Mouse (Mus musculus) embryonic facial prominence, embryonic 15.5 days (tissue): ENCODE results near the gene Tmem147. TPM values are rescaled to one million over a fixed set of nuclear protein-coding genes. Genes with fewer than 3 reads are reported as not detected.

Experiments used
- ATAC-seq: fragments of 200-750 bp; cut with Nextera tagmentation; 2 replicates; pipeline ENCODE4 v1.8.0; 2017; ENCODE audit warnings: low read depth, moderate TSS enrichment; ENCODE audit not compliant: insufficient number of reproducible peaks, low FRiP score, low TSS enrichment
- H3K27ac ChIP-seq: fragments of 300-500 bp; sonication (generic); replicated peaks from 2 replicates; pipeline ENCODE4 v1.5.1; 2015; ENCODE audit warnings: mild to moderate bottlenecking, inconsistent platforms
- H3K27me3 ChIP-seq: fragments of 300-500 bp; sonication (generic); 2 replicates; pipeline ENCODE4 v1.6.1; 2015; ENCODE audit warnings: inconsistent platforms
- H3K36me3 ChIP-seq: fragments of 300-500 bp; sonication (generic); 2 replicates; pipeline ENCODE4 v1.6.1; 2015; ENCODE audit warnings: mild to moderate bottlenecking, inconsistent platforms
- H3K4me1 ChIP-seq: fragments of 300-500 bp; sonication (generic); 2 replicates; pipeline ENCODE4 v1.6.1; 2015; ENCODE audit warnings: inconsistent platforms
- H3K4me2 ChIP-seq: fragments of 300-500 bp; sonication (generic); replicated peaks from 2 replicates; pipeline ENCODE4 v1.6.1; 2015; ENCODE audit warnings: mild to moderate bottlenecking, inconsistent platforms
- H3K4me3 ChIP-seq: fragments of 300-500 bp; sonication (generic); replicated peaks from 2 replicates; pipeline ENCODE4 v1.5.1; 2015; ENCODE audit warnings: mild to moderate bottlenecking, inconsistent platforms
- H3K9ac ChIP-seq: fragments of 300-500 bp; sonication (generic); 2 replicates; pipeline ENCODE4 v1.6.1; 2015; ENCODE audit warnings: inconsistent platforms
- H3K9me3 ChIP-seq: fragments of 300-500 bp; sonication (generic); replicated peaks from 2 replicates; pipeline ENCODE4 v1.6.1; 2016; ENCODE audit warnings: inconsistent platforms
- WGBS: fragments of 180-500 bp; shearing (Covaris S2); methylation state at CpG from one replicate; pipeline ENCODE4 v1.1.7; 2015; 5-methylcytosine and 5-hydroxymethylcytosine counted together
- polyA plus RNA-seq: library from polyadenylated mRNA; unstranded; fragments of >200 nt; fragmentation: Nextera tagmentation; extraction: Ambion mirVana; gene quantifications from 2 replicates; pipeline ENCODE4 v1.2.1, GENCODE M21; 2015

The Tmem147 gene
- polyA plus RNA-seq, 1 experiment from 2014 or later, result 200 TPM

- Histone ChIP-seq H3K9me3 (no peaks in the 10 kb centered on the region), H3K4me2 (no peak overlapping the region), H3K36me3 (no peaks in the 10 kb centered on the region), H3K27me3 (peaks cover 18% of the 10 kb centered on the region), H3K27ac (no peak overlapping the region), H3K4me1 (no peaks in the 10 kb centered on the region), H3K9ac (no peak overlapping the region), H3K4me3 (no peak overlapping the region)
- WGBS, result 84% methylated on average over 2 of the region's 2 CpGs
- no peak for ATAC-seq
Observed at GRCm38 (mm10) chr7:30683425-30683824, 45.9 kb downstream of the Tmem147 start.

GRCm38 (mm10) chr7:30681897-30682296 lies 47.4 kb downstream of the Tmem147 start:
- Histone ChIP-seq H3K27me3 (peaks cover 8% of the 10 kb centered on the region), H3K9me3 (no peaks in the 10 kb centered on the region), H3K36me3 (no peaks in the 10 kb centered on the region), H3K9ac (no peak overlapping the region), H3K27ac (no peak overlapping the region), H3K4me3 (no peak overlapping the region), H3K4me2 (no peak overlapping the region), H3K4me1 (no peaks in the 10 kb centered on the region)
- WGBS, result 48% methylated on average over 5 of the region's 5 CpGs
- no peak for ATAC-seq

GRCm38 (mm10) chr7:30678263-30678975 lies 50.9 kb downstream of the Tmem147 start:
- no peak overlapping the region for H3K4me2 ChIP-seq
- no peak overlapping the region for H3K4me3 ChIP-seq
- WGBS, result 65% methylated on average over 5 of the region's 5 CpGs
- H3K36me3 ChIP-seq, result no peaks in the 10 kb centered on the region
- H3K27ac ChIP-seq, result no peak overlapping the region
- no peak for ATAC-seq
- no peak overlapping the region for H3K9ac ChIP-seq
- no peaks in the 10 kb centered on the region for H3K4me1 ChIP-seq
- no peaks in the 10 kb centered on the region for H3K9me3 ChIP-seq
- H3K27me3 ChIP-seq, result peaks cover 5% of the 10 kb centered on the region; the same call in 1 of the 2 replicates

Other genes with a start within 250 kb of the Tmem147 start
- not detected in 2 replicates for gene Prodh2, start 235.9 kb downstream of the Tmem147 start, polyA plus RNA-seq
- gene Arhgap33, start 194.5 kb downstream of the Tmem147 start, polyA plus RNA-seq, result 12.2 and 16.2 TPM in 2 replicates
- 19.9 and 22.2 TPM in 2 replicates for gene Hspb6, start 177.4 kb downstream of the Tmem147 start, polyA plus RNA-seq
- gene Proser3, start 177.2 kb downstream of the Tmem147 start, polyA plus RNA-seq, result 11.6 and 17.6 TPM in 2 replicates
- gene Lin37, start 169.7 kb downstream of the Tmem147 start, polyA plus RNA-seq, result 45.6 and 46.8 TPM in 2 replicates
- 83.7 and 86.6 TPM in 2 replicates for gene U2af1l4, start 166.2 kb downstream of the Tmem147 start, polyA plus RNA-seq
- 11.0 and 15.0 TPM in 2 replicates for gene Gm49396, start 166.2 kb downstream of the Tmem147 start, polyA plus RNA-seq
- 136 and 140 TPM in 2 replicates for gene Psenen, start 165.9 kb downstream of the Tmem147 start, polyA plus RNA-seq
- 5.3 and 6.1 TPM in 2 replicates for gene Igflr1, start 164.1 kb downstream of the Tmem147 start, polyA plus RNA-seq
- 10.8 and 11.6 TPM in 2 replicates for gene Kmt2b, start 140.8 kb downstream of the Tmem147 start, polyA plus RNA-seq
- gene Zbtb32, start 130.6 kb downstream of the Tmem147 start, polyA plus RNA-seq, result 1.5 and 1.8 TPM in 2 replicates
- 0.54 and 0.75 TPM in 2 replicates for gene Upk1a, start 116.7 kb downstream of the Tmem147 start, polyA plus RNA-seq
- 848 and 867 TPM in 2 replicates for gene Cox6b1, start 103.4 kb downstream of the Tmem147 start, polyA plus RNA-seq
- not detected in 2 replicates for gene Etv2, start 93.7 kb downstream of the Tmem147 start, polyA plus RNA-seq
- gene Rbm42, start 79.2 kb downstream of the Tmem147 start, polyA plus RNA-seq, result 126 and 129 TPM in 2 replicates
- gene Haus5, start 64.5 kb downstream of the Tmem147 start, polyA plus RNA-seq, result 37.8 and 41.2 TPM in 2 replicates
- gene Pmis2, start 57.9 kb downstream of the Tmem147 start, polyA plus RNA-seq, result not detected in 2 replicates
- gene 2200002J24Rik, start 30.6 kb downstream of the Tmem147 start, polyA plus RNA-seq, result 0.41 and 0.64 TPM in 2 replicates
- gene Atp4a, start 17.3 kb downstream of the Tmem147 start, polyA plus RNA-seq, result 0.29 and 0.63 TPM in 2 replicates
- gene Gapdhs, start 14.1 kb upstream of the Tmem147 start, polyA plus RNA-seq, result 0.48 and 1.0 TPM in 2 replicates
- gene Sbsn, start 21.9 kb upstream of the Tmem147 start, polyA plus RNA-seq, result 163 and 182 TPM in 2 replicates
- gene Dmkn, start 34.2 kb upstream of the Tmem147 start, polyA plus RNA-seq, result 491 and 576 TPM in 2 replicates
- gene Krtdap, start 58.4 kb upstream of the Tmem147 start, polyA plus RNA-seq, result 1,669 and 1,901 TPM in 2 replicates
- gene Ffar2, start 94.2 kb upstream of the Tmem147 start, polyA plus RNA-seq, result 0.14 TPM in 1 of 2 replicates, not detected in the other
- not detected in 2 replicates for gene Ffar3, start 126.6 kb upstream of the Tmem147 start, polyA plus RNA-seq
- gene Ffar1, start 132.0 kb upstream of the Tmem147 start, polyA plus RNA-seq, result not detected in 2 replicates
- gene Cd22, start 150.8 kb upstream of the Tmem147 start, polyA plus RNA-seq, result 0.11 and 0.20 TPM in 2 replicates
- 1.00 and 1.4 TPM in 2 replicates for gene Mag, start 185.3 kb upstream of the Tmem147 start, polyA plus RNA-seq
- 0.93 TPM in 1 of 2 replicates, not detected in the other for gene Hamp2, start 195.1 kb upstream of the Tmem147 start, polyA plus RNA-seq
- gene Hamp, start 214.5 kb upstream of the Tmem147 start, polyA plus RNA-seq, result not detected in 2 replicates
- gene Usf2, start 227.3 kb upstream of the Tmem147 start, polyA plus RNA-seq, result 23.3 and 25.0 TPM in 2 replicates
- gene Lsr, start 243.9 kb upstream of the Tmem147 start, polyA plus RNA-seq, result 40.8 and 47.2 TPM in 2 replicates
- gene Fam187b, start 244.2 kb upstream of the Tmem147 start, polyA plus RNA-seq, result 3.3 and 4.8 TPM in 2 replicates